Mouse (Mus musculus) kidney, embryonic 14.5 days (tissue): Measurements from ENCODE around the gene Galc. TPM values are rescaled to one million over a fixed set of nuclear protein-coding genes. Genes with fewer than 3 reads are reported as not detected.

ENCODE experiments used
- ATAC-seq: fragments of 200-750 bp; cut with Nextera tagmentation; 2 replicates; pipeline ENCODE4 v1.8.0; 2017; ENCODE audit warnings: moderate number of reproducible peaks, mild to moderate bottlenecking, moderate TSS enrichment, moderate library complexity; ENCODE audit not compliant: low FRiP score, low TSS enrichment
- H3K27ac ChIP-seq: fragments of 300-500 bp; sonication (generic); 2 replicates; pipeline ENCODE4 v1.5.1; 2014; ENCODE audit warnings: low read depth, mild to moderate bottlenecking, low read length, moderate library complexity, mixed read lengths
- H3K27me3 ChIP-seq: fragments of 300-500 bp; sonication (generic); 2 replicates; pipeline ENCODE4 v1.6.1; 2014; ENCODE audit warnings: mild to moderate bottlenecking, low read length; ENCODE audit not compliant: control insufficient read depth, insufficient read depth
- H3K36me3 ChIP-seq: fragments of 300-500 bp; sonication (generic); 2 replicates; pipeline ENCODE4 v1.6.1; 2014; ENCODE audit warnings: low read length, mixed read lengths; ENCODE audit not compliant: control insufficient read depth, insufficient read depth
- H3K4me1 ChIP-seq: fragments of 300-500 bp; sonication (generic); 2 replicates; pipeline ENCODE4 v1.6.1; 2014; ENCODE audit warnings: low read length, mixed read lengths; ENCODE audit not compliant: control insufficient read depth, insufficient read depth
- H3K4me2 ChIP-seq: fragments of 300-500 bp; sonication (generic); replicated peaks from 2 replicates; pipeline ENCODE4 v1.6.1; 2014; ENCODE audit warnings: low read depth, mild to moderate bottlenecking, low read length
- H3K4me3 ChIP-seq: fragments of 300-500 bp; sonication (generic); 2 replicates; pipeline ENCODE4 v1.5.1; 2014; ENCODE audit warnings: mild to moderate bottlenecking, low read length
- H3K9ac ChIP-seq: fragments of 300-500 bp; sonication (generic); 2 replicates; pipeline ENCODE4 v1.6.1; 2014; ENCODE audit warnings: low read depth, mild to moderate bottlenecking, low read length, moderate library complexity
- H3K9me3 ChIP-seq: fragments of 300-500 bp; sonication (generic); 2 replicates; pipeline ENCODE4 v1.6.1; 2016; ENCODE audit warnings: low read length; ENCODE audit not compliant: control insufficient read depth
- WGBS: fragments of 180-500 bp; shearing (Covaris S2); extraction: QIAGEN DNeasy Blood & Tissue Kit; methylation state at CpG from one replicate; pipeline ENCODE4 v1.1.7; 2014; 5-methylcytosine and 5-hydroxymethylcytosine counted together
- polyA plus RNA-seq: library from polyadenylated mRNA; unstranded; fragments of >200 nt; fragmentation: Nextera tagmentation; extraction: Ambion mirVana; gene quantifications from 2 replicates; pipeline ENCODE4 v1.2.1, GENCODE M21; 2014

Gene Galc
- polyA plus RNA-seq, 1 experiment from 2014 or later: 14.9 TPM

DNA sequence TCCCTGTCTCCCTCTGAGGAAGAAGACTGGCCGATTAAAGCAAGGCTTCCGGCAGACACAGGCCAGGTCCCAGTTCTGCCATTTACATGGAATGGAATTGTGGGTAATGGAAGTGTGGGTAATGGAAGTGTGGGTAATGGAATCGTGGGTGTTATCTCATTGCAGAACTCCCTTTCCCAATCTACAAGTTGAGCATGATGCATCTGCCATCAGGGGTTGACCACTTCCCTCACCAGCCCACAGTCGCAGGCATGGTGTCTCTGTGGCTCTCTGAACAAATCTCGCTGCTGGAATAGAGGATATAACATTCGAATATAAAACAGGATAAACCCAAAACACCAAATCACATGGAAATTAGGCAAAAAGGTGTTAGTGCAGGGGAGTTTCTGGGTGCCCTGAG, 48.8 kb downstream of the Galc start:
- no peak overlapping the region for H3K4me2 ChIP-seq
- H3K27me3 ChIP-seq: no peaks in the 10 kb centered on the region
- 93% methylated on average over 6 of the region's 6 CpGs for WGBS
- H3K36me3 ChIP-seq: peaks cover 3% of the 10 kb centered on the region; the same call in 1 of the 2 replicates
- no peaks in the 10 kb centered on the region for H3K9me3 ChIP-seq
- H3K4me1 ChIP-seq: no peaks in the 10 kb centered on the region
- H3K27ac ChIP-seq: no peak overlapping the region
- no peak overlapping the region for H3K9ac ChIP-seq
- no peak for ATAC-seq
- H3K4me3 ChIP-seq: no peak overlapping the region

- H3K4me2 ChIP-seq: no peak overlapping the region
- 89% methylated on average over 10 of the region's 10 CpGs for WGBS
- no peak overlapping the region for H3K9ac ChIP-seq
- peaks cover 5% of the 10 kb centered on the region; the same call in 1 of the 2 replicates for H3K36me3 ChIP-seq
- no peaks in the 10 kb centered on the region for H3K27me3 ChIP-seq
- H3K4me3 ChIP-seq: no peak overlapping the region
- no peaks in the 10 kb centered on the region for H3K9me3 ChIP-seq
- H3K27ac ChIP-seq: no peak overlapping the region
- no peak for ATAC-seq
- no peaks in the 10 kb centered on the region for H3K4me1 ChIP-seq
These were observed 51.2 kb downstream of the Galc start for GRCm38 (mm10) chr12:98208104-98208503.

DNA sequence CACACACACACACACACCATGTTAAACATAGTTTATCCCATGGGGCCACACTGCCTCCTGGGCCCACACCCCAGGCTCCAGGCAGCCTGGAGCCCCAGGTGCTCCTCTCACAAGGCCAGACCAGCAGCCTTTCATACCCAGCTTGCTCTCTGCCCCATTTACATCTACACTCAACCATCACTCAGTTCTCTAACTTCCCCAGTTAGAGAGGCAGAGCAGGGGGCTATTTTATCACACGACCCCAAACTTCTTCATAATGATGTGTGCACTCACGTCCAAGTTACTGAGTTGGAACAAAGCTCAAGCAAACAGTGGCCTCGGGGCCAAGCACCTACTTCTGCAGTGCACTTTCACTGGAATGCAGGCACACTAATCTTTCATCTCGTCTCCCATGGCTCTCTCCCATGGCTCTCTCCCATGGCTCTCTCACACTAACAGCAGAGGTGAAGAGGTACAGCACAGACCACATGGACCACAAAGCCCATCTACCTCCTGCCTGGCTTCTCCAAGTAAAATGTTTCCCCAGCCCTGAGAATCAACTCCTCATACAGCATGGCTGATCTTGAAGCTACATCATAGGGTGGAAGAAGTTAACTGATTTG, 53.7 kb downstream of the Galc start:
- Histone ChIP-seq H3K9me3 (no peaks in the 10 kb centered on the region), H3K36me3 (peaks cover 5% of the 10 kb centered on the region; the same call in 1 of the 2 replicates), H3K4me3 (no peak overlapping the region), H3K27me3 (no peaks in the 10 kb centered on the region), H3K27ac (no peak overlapping the region), H3K4me2 (no peak overlapping the region), H3K4me1 (no peaks in the 10 kb centered on the region), H3K9ac (no peak overlapping the region)
- ATAC-seq: peak; percentile 64; the same call in 1 of the 2 replicates
- WGBS: 57% methylated on average over 4 of the region's 4 CpGs

GRCm38 (mm10) chr12:98197401-98197800, 61.9 kb downstream of the Galc start:
- Histone ChIP-seq H3K27me3 (no peaks in the 10 kb centered on the region), H3K4me1 (no peaks in the 10 kb centered on the region), H3K9me3 (no peaks in the 10 kb centered on the region), H3K4me2 (no peak overlapping the region), H3K4me3 (no peak overlapping the region), H3K9ac (no peak overlapping the region), H3K36me3 (no peaks in the 10 kb centered on the region), H3K27ac (no peak overlapping the region)
- ATAC-seq: no peak
- 58% methylated on average over 1 of the region's 1 CpGs for WGBS

GRCm38 (mm10) chr12:98190201-98190600, 69.1 kb downstream of the Galc start:
- WGBS: 85% methylated on average over 1 of the region's 1 CpGs
- no peak for ATAC-seq
- H3K36me3 ChIP-seq: no peaks in the 10 kb centered on the region
- H3K27me3 ChIP-seq: no peaks in the 10 kb centered on the region
- H3K4me1 ChIP-seq: no peaks in the 10 kb centered on the region
- H3K9ac ChIP-seq: no peak overlapping the region
- no peak overlapping the region for H3K4me3 ChIP-seq
- no peak overlapping the region for H3K4me2 ChIP-seq
- no peak overlapping the region for H3K27ac ChIP-seq
- no peaks in the 10 kb centered on the region for H3K9me3 ChIP-seq

GRCm38 (mm10) chr12:98189096-98189495, 70.2 kb downstream of the Galc start:
- Histone ChIP-seq H3K9ac (no peak overlapping the region), H3K4me2 (no peak overlapping the region), H3K36me3 (no peaks in the 10 kb centered on the region), H3K27ac (no peak overlapping the region), H3K9me3 (no peaks in the 10 kb centered on the region), H3K4me1 (no peaks in the 10 kb centered on the region), H3K27me3 (no peaks in the 10 kb centered on the region), H3K4me3 (no peak overlapping the region)
- WGBS: 84% methylated on average over 9 of the region's 9 CpGs
- no peak for ATAC-seq

- 65% methylated on average over 8 of the region's 8 CpGs for WGBS
- Histone ChIP-seq H3K4me2 (no peak overlapping the region), H3K27ac (no peak overlapping the region), H3K9ac (no peak overlapping the region), H3K9me3 (no peaks in the 10 kb centered on the region), H3K4me1 (no peaks in the 10 kb centered on the region), H3K4me3 (no peak overlapping the region), H3K36me3 (no peaks in the 10 kb centered on the region), H3K27me3 (no peaks in the 10 kb centered on the region)
- ATAC-seq: no peak
These were observed 71.9 kb downstream of the Galc start for GRCm38 (mm10) chr12:98187186-98187899.

DNA sequence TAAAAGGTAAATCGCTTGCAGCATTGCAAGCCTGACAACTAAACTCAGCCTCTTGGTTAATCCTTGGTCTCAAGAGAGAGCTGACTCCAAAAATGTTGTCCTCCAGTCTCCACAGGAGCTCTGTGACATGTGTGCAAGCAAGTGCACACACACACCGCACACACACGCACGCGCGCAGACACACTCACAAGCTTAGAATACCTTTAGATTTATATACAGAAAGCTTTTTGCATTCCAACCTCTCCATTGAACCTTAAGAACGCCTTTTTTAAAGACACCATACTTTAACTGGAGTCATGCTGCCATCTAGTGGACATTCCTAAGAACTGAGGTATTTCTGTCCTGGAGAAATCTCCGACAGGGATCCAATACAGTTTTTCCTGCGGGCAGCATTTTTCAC, 77.5 kb downstream of the Galc start:
- 14% methylated on average over 9 of the region's 9 CpGs for WGBS
- Histone ChIP-seq H3K4me3 (no peak overlapping the region), H3K36me3 (no peaks in the 10 kb centered on the region), H3K4me1 (no peaks in the 10 kb centered on the region), H3K9me3 (no peaks in the 10 kb centered on the region), H3K27me3 (no peaks in the 10 kb centered on the region), H3K4me2 (no peak overlapping the region), H3K27ac (no peak overlapping the region), H3K9ac (no peak overlapping the region)
- peak; percentile 33; the same call in 1 of the 2 replicates for ATAC-seq

DNA sequence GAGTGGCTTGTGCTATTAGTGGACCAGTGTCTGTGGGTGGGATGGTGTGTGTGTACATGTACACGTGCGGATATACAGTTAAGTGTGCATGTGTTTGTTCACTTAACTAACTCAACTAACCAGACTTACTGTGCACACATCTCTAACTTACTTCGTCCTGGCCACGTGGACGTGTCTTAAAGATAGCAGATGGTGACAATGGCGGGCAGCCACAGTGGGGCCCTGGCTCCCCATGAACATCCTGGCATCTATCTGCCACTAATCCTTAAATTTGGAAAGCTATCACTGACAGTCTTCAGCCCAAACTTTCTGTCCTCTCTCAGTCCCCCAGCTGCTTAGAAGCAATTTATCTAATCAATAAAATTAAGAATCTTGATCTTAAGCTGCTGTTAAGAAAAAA, 78.5 kb downstream of the Galc start:
- H3K36me3 ChIP-seq: no peaks in the 10 kb centered on the region
- no peak overlapping the region for H3K4me3 ChIP-seq
- no peaks in the 10 kb centered on the region for H3K27me3 ChIP-seq
- 89% methylated on average over 6 of the region's 6 CpGs for WGBS
- ATAC-seq: no peak
- H3K4me2 ChIP-seq: no peak overlapping the region
- H3K9ac ChIP-seq: no peak overlapping the region
- no peaks in the 10 kb centered on the region for H3K4me1 ChIP-seq
- H3K9me3 ChIP-seq: no peaks in the 10 kb centered on the region
- no peak overlapping the region for H3K27ac ChIP-seq
